Mouse (Mus musculus) neural tube, embryonic 10.5 days (tissue): ENCODE measurements at regions not wholly inside any gene's neighbourhood (a gene's known extent, or its start where the extent isn't known, plus 50 kb on each side); places are given as distances from the start of the nearest gene placed in this dataset.

Experiments used
- DNase-seq: peaks from one replicate; pipeline ENCODE4 v3.0.0-alpha.2; 2017; ENCODE audit warnings: low spot score; ENCODE audit errors: extremely low spot score

- peak; percentile 43 for DNase-seq
These were observed 278.7 kb downstream of the Cenpw start for GRCm38 (mm10) chr10:29921658-29922057.

- DNase-seq: peak; percentile 15
These were observed 302.5 kb downstream of the Cenpw start for GRCm38 (mm10) chr10:29897780-29898363.

- DNase-seq: no peak
These were observed 328.9 kb upstream of the Rspo3 start for GRCm38 (mm10) chr10:29864566-29864965.

DNA sequence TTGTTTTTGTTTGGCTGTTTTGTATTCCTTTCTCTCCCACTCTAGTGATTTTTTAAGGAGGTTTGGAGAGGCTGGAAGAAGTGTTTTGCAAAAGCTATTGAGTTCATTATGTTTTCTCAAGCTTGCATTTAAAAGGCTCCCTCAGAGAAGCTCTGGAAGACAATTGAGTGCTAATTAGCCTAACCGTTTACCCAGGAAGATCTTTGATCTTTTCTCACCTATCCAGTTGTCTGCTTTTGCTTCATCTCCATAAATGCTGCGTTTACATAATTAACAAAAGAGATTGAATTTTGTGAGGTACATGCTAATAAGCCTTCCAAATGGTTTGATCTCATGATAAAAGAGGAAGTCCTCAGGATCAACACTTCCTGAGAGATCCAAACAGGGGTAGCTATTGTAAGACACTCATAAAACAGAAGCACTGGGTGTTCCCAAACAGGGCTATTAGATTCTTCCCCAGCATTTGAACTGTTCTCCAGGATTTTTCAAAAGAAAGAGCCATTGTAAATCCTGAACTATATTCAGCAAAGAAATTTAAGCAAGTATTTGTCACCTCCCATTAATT lies 320.2 kb upstream of the Rspo3 start:
- no peak for DNase-seq

- DNase-seq: no peak
These were observed 316.8 kb upstream of the Rspo3 start for GRCm38 (mm10) chr10:29852516-29852915.

- DNase-seq: no peak
These were observed 289.4 kb upstream of the Rspo3 start for GRCm38 (mm10) chr10:29824939-29825658.

GRCm38 (mm10) chr10:29824413-29824812 lies 288.7 kb upstream of the Rspo3 start:
- no peak for DNase-seq

DNA sequence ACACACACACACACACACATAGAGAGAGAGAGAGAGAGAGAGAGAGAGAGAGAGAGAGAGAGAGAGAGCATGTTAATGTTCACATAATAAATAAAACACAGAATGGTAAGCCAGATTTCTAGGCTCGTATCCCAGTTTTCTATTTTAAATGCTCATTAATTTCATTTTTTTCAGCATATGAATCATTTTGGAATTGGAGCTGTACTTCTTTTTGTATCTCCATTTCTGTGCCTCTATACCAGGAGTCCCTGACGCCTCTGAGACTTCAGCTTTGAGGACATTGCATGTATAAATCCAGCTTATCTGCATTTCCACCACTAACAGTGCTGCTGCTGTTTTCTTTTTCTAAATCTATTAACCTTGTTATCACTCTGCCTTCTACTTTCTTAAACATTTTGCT lies 287.5 kb upstream of the Rspo3 start:
- no peak for DNase-seq

- peak; percentile 39 for DNase-seq
These were observed 268.4 kb upstream of the Rspo3 start for GRCm38 (mm10) chr10:29803915-29804545.

DNA sequence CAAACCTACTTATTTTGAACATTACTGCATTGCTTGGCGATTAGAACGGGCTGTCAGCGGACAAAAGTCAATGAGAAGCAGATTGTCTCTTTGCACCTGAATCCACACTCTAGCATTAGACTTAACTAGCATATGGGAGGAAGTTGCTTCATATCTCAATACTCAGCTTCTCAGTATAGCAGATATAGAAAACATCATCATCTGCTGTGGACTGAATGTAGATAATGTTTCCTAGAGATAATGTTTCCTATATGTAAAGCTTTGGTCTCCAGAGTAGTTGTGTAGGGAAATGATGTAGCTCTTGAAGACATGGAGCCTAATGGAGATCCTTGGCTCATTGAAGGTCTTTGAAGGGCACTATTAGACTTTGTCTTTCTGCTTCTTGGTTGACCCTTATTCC lies 267.0 kb upstream of the Rspo3 start:
- DNase-seq: no peak

- no peak for DNase-seq
These were observed 259.0 kb upstream of the Rspo3 start for GRCm38 (mm10) chr10:29794663-29795062.

- no peak for DNase-seq
These were observed 250.6 kb upstream of the Rspo3 start for GRCm38 (mm10) chr10:29786220-29786810.

DNA sequence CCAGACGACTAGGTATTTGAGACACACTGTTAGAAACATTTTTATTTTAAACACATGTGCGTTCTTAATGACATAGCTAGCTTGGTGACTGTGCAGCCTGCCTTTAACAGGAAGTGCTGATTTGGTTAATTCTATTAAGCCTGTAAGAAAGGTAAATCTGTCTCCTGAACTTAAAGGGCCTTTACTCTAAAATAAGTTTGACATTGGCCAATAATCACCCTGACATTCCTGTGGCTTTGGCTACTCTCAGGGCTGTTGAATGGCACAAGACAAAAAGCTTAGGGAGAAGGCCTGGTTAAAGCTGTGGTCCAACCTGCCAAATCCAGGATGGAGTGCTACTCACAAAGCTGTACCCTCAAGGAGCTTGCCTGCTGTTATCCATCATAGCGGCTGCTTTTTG lies 201.0 kb upstream of the Rspo3 start:
- no peak for DNase-seq

- no peak for DNase-seq
These were observed 189.7 kb upstream of the Rspo3 start for GRCm38 (mm10) chr10:29725319-29725718.

GRCm38 (mm10) chr10:29710967-29711366 lies 175.3 kb upstream of the Rspo3 start:
- DNase-seq: no peak

DNA sequence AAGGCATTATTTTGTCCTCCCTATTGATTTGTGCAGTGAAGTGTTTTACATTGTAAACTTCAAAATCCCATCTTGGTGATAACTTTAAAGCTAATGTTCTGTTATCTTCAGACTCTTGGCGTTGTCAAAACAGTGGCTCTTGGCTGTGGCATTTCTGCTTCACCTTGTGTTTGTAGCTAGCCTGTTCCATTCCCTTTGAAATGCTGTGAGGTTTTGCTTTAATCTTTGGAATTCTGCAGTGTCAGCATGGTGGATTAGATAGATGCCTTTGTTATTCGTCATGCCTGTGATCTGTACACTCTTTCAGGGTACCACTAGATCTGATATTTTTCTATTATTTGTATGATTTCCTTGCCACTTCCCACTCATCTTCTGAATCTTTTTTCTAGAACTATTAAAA lies 173.0 kb upstream of the Rspo3 start:
- DNase-seq: no peak

DNA sequence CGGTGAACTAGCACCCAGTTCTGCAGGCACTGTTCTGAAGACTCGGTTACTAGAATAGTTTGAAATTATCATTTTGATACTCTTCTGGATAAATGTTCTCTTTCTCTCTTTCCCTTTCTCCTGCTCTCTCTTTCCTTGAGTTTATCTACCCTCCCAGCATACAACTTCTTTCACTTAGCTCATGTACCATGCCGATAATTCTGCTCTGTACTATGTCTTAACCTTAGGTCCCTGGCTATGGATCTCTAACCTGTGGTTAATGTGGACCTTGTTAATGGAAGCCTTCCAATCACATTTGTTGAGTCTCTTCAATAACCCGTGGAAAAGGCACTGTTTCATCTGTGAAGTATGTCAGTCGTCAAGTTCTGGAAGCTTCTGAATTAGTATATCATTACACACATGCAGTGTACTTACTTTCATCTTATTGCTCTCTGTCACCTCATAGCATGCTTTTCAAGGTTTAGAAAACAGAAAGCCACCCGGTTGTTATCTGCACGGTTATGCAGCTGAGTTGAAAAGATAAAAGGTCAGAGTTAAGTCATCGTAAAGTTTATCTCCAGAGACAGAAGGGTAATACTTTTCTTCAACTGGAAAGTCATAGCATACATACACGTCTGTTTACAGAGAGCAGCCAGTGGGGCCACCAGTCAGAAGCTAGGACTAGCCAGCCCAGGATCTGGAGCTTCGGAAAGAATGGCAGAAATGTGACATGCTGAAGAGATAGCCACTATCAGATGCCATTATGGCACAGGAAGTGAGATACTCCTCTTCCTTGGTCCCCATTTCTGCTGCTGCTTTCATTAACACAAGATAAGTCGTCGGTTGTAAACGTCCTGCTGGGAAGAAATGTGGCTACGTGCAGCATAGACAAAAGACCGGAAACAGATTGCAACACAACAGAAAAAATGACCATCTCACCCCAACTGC lies 157.6 kb upstream of the Rspo3 start:
- DNase-seq: no peak

DNA sequence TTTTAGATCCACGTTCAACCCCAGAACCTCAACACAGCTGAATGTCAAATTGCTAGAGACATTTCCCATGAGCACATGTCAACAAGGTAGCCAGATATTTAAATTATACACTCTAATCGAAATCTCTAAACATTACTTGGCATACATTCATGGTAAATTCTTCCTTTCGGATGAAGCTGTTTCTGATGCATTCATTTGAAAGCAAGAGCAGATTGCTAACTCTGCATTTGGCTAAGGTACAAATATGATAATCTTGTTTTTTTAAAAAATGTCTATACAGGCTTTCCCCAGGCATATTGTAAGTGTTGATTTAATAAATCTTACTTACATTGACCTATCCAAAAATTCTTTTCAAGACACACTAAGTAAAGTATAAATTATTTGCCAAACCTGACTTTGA lies 153.9 kb upstream of the Rspo3 start:
- DNase-seq: no peak

DNA sequence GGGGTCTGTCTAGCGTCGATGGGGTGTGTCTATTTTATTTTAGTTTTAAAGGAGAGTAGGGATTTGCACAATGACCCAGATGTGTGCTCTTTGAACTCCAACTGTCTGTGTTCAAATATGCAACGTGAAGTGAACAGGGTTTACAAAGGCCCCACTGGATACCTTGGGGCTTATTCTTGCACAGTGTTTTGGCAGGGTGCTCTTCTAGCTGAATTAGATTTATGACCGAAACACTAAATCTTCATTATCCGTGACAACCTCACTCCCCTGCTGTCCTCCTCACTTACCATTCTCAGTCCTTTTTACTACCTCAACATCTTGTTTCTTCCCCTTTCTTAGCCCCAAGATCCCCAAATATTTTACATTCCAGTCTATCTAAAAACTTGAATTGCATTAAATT lies 151.3 kb upstream of the Rspo3 start:
- DNase-seq: no peak

DNA sequence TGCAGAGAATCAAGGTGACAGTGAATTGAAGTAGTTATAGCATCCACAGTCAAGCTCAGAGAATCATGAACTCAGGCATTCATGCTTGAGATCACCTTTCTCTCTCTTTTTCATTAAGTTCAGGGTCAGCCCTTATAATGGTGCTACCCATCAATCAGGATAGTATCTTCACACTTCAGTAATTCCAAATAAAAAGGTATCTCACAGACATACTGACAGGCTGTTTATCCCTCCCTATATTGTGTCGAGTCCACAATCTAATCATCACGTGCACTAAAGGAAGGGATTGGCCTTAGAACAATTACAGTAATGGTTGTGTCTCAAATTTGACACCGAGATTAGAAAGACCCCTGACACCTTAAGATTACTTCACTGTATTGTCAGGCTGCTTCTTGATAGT lies 138.7 kb upstream of the Rspo3 start:
- DNase-seq: no peak

DNA sequence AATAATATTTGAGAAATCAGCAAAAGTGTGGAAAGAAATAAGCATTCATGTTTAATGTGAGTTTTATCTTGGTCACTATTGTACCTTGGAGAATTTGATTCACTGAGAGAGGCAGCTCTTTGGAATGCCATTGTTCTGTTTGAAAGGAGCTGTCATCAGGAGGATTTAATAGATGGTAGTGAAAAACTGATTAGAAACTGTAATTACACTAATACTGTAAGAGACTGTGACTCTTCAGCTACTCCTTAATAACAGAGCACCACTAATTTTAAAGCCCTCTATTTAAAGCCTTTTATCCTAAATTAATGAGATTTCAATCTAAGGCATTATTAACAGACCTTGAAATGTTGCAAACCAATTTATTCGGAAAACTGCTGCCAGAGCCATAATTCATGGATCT lies 126.1 kb upstream of the Rspo3 start:
- no peak for DNase-seq
